Mouse (Mus musculus): ENCODE data around the gene Itpr3. TPM values are rescaled to one million over a fixed set of nuclear protein-coding genes. Genes with fewer than 3 reads are reported as not detected.

Gene Itpr3
- polyA plus RNA-seq, 1 experiment from 2014 or later = 0.84 TPM

GRCm38 (mm10) chr17:27042840-27043239 is 14.3 kb upstream of the Itpr3 start:
- WGBS = 74% methylated on average over 5 of the region's 6 CpGs
- Histone ChIP-seq H3K9ac (ENCODE audit: low read depth, low read length) (peak overlapping the region; percentile 27), H3K36me3 (ENCODE audit: control insufficient read depth, insufficient read depth, low read length) (no peaks in the 10 kb centered on the region), H3K27ac (ENCODE audit: low read depth, low read length) (no peak overlapping the region; the same call in 1 of the 2 replicates), H3K9me3 (ENCODE audit: control insufficient read depth, low read length) (no peaks in the 10 kb centered on the region), H3K4me3 (ENCODE audit: low read length) (no peak overlapping the region), H3K27me3 (replicated peaks; ENCODE audit: control insufficient read depth, insufficient read depth, low read length) (peaks cover 2% of the 10 kb centered on the region; the same call in 1 of the 2 replicates), H3K4me2 (ENCODE audit: low read length) (no peak overlapping the region), H3K4me1 (ENCODE audit: control insufficient read depth, insufficient read depth, low read depth, low read length) (peaks cover 10% of the 10 kb centered on the region)
- ATAC-seq = no peak

GRCm38 (mm10) chr17:27045164-27045563 is 11.9 kb upstream of the Itpr3 start:
- H3K9ac ChIP-seq (ENCODE audit: low read depth, low read length) = no peak overlapping the region
- no peaks in the 10 kb centered on the region for H3K9me3 ChIP-seq (ENCODE audit: control insufficient read depth, low read length)
- no peak for ATAC-seq
- H3K4me3 ChIP-seq (ENCODE audit: low read length) = no peak overlapping the region
- H3K36me3 ChIP-seq (ENCODE audit: control insufficient read depth, insufficient read depth, low read length) = no peaks in the 10 kb centered on the region
- 91% methylated on average over 6 of the region's 6 CpGs for WGBS
- no peaks in the 10 kb centered on the region for H3K27me3 ChIP-seq (replicated peaks; ENCODE audit: control insufficient read depth, insufficient read depth, low read length)
- H3K4me1 ChIP-seq (ENCODE audit: control insufficient read depth, insufficient read depth, low read depth, low read length) = peaks cover 7% of the 10 kb centered on the region
- no peak overlapping the region for H3K27ac ChIP-seq (ENCODE audit: low read depth, low read length)
- H3K4me2 ChIP-seq (ENCODE audit: low read length) = no peak overlapping the region

GRCm38 (mm10) chr17:27047762-27048444 is 9.2 kb upstream of the Itpr3 start:
- no peaks in the 10 kb centered on the region for H3K27me3 ChIP-seq (replicated peaks; ENCODE audit: control insufficient read depth, insufficient read depth, low read length)
- ATAC-seq = no peak
- 82% methylated on average over 14 of the region's 14 CpGs for WGBS
- no peaks in the 10 kb centered on the region for H3K4me1 ChIP-seq (ENCODE audit: control insufficient read depth, insufficient read depth, low read depth, low read length)
- no peak overlapping the region for H3K4me3 ChIP-seq (ENCODE audit: low read length)
- H3K9me3 ChIP-seq (ENCODE audit: control insufficient read depth, low read length) = no peaks in the 10 kb centered on the region
- H3K36me3 ChIP-seq (ENCODE audit: control insufficient read depth, insufficient read depth, low read length) = no peaks in the 10 kb centered on the region
- no peak overlapping the region for H3K27ac ChIP-seq (ENCODE audit: low read depth, low read length)
- no peak overlapping the region for H3K9ac ChIP-seq (ENCODE audit: low read depth, low read length)
- H3K4me2 ChIP-seq (ENCODE audit: low read length) = no peak overlapping the region

GRCm38 (mm10) chr17:27048445-27049239 is 8.5 kb upstream of the Itpr3 start:
- Histone ChIP-seq H3K4me2 (ENCODE audit: low read length) (no peak overlapping the region), H3K27ac (ENCODE audit: low read depth, low read length) (no peak overlapping the region), H3K4me1 (ENCODE audit: control insufficient read depth, insufficient read depth, low read depth, low read length) (no peaks in the 10 kb centered on the region), H3K9me3 (ENCODE audit: control insufficient read depth, low read length) (no peaks in the 10 kb centered on the region), H3K36me3 (ENCODE audit: control insufficient read depth, insufficient read depth, low read length) (no peaks in the 10 kb centered on the region), H3K27me3 (replicated peaks; ENCODE audit: control insufficient read depth, insufficient read depth, low read length) (no peaks in the 10 kb centered on the region), H3K9ac (ENCODE audit: low read depth, low read length) (no peak overlapping the region), H3K4me3 (ENCODE audit: low read length) (no peak overlapping the region)
- WGBS = 75% methylated on average over 14 of the region's 14 CpGs
- no peak for ATAC-seq

- no peak overlapping the region for H3K4me2 ChIP-seq (ENCODE audit: low read length)
- 70% methylated on average over 5 of the region's 5 CpGs for WGBS
- H3K9ac ChIP-seq (ENCODE audit: low read depth, low read length) = no peak overlapping the region
- no peaks in the 10 kb centered on the region for H3K4me1 ChIP-seq (ENCODE audit: control insufficient read depth, insufficient read depth, low read depth, low read length)
- H3K4me3 ChIP-seq (ENCODE audit: low read length) = no peak overlapping the region
- no peak for ATAC-seq
- H3K36me3 ChIP-seq (ENCODE audit: control insufficient read depth, insufficient read depth, low read length) = no peaks in the 10 kb centered on the region
- peaks cover 9% of the 10 kb centered on the region for H3K27me3 ChIP-seq (replicated peaks; ENCODE audit: control insufficient read depth, insufficient read depth, low read length)
- no peaks in the 10 kb centered on the region for H3K9me3 ChIP-seq (ENCODE audit: control insufficient read depth, low read length)
- no peak overlapping the region for H3K27ac ChIP-seq (ENCODE audit: low read depth, low read length)
Measured at GRCm38 (mm10) chr17:27050853-27051252, 6.3 kb upstream of the Itpr3 start.

GRCm38 (mm10) chr17:27051514-27051913 is 5.6 kb upstream of the Itpr3 start:
- Histone ChIP-seq H3K36me3 (ENCODE audit: control insufficient read depth, insufficient read depth, low read length) (no peaks in the 10 kb centered on the region), H3K9ac (ENCODE audit: low read depth, low read length) (no peak overlapping the region), H3K4me2 (ENCODE audit: low read length) (peak overlapping the region; percentile 6; the same call in 1 of the 2 replicates), H3K4me1 (ENCODE audit: control insufficient read depth, insufficient read depth, low read depth, low read length) (peaks cover 3% of the 10 kb centered on the region; the same call in 1 of the 2 replicates), H3K27me3 (replicated peaks; ENCODE audit: control insufficient read depth, insufficient read depth, low read length) (peaks cover 14% of the 10 kb centered on the region), H3K9me3 (ENCODE audit: control insufficient read depth, low read length) (no peaks in the 10 kb centered on the region), H3K27ac (ENCODE audit: low read depth, low read length) (no peak overlapping the region), H3K4me3 (ENCODE audit: low read length) (no peak overlapping the region)
- ATAC-seq = no peak
- 39% methylated on average over 10 of the region's 11 CpGs for WGBS

- peak overlapping the region; percentile 11; the same call in 1 of the 2 replicates for H3K4me3 ChIP-seq (ENCODE audit: low read length)
Measured at GRCm38 (mm10) chr17:27056170-27056569, 934 bp upstream of the Itpr3 start.

GRCm38 (mm10) chr17:27057517-27058055 is 482 bp downstream of the Itpr3 start:
- peaks cover 39% of the 10 kb centered on the region for H3K27me3 ChIP-seq (replicated peaks; ENCODE audit: control insufficient read depth, insufficient read depth, low read length)

More at GRCm38 (mm10) chr17:27056170-27056569, 934 bp upstream of the Itpr3 start:
- H3K4me1 ChIP-seq (ENCODE audit: control insufficient read depth, insufficient read depth, low read depth, low read length) = peaks cover 12% of the 10 kb centered on the region; the same call in 1 of the 2 replicates
- H3K27ac ChIP-seq (ENCODE audit: low read depth, low read length) = no peak overlapping the region
- peak overlapping the region; percentile 84 for H3K4me2 ChIP-seq (ENCODE audit: low read length)
- peaks cover 39% of the 10 kb centered on the region for H3K27me3 ChIP-seq (replicated peaks; ENCODE audit: control insufficient read depth, insufficient read depth, low read length)
- no peak for ATAC-seq
- H3K9ac ChIP-seq (ENCODE audit: low read depth, low read length) = no peak overlapping the region
- WGBS = 1% methylated on average over 13 of the region's 13 CpGs
- H3K9me3 ChIP-seq (ENCODE audit: control insufficient read depth, low read length) = no peaks in the 10 kb centered on the region
- H3K36me3 ChIP-seq (ENCODE audit: control insufficient read depth, insufficient read depth, low read length) = no peaks in the 10 kb centered on the region

GRCm38 (mm10) chr17:27060698-27061097 is 3.6 kb downstream of the Itpr3 start:
- peaks cover 31% of the 10 kb centered on the region for H3K27me3 ChIP-seq (replicated peaks; ENCODE audit: control insufficient read depth, insufficient read depth, low read length)
- H3K4me3 ChIP-seq (ENCODE audit: low read length) = no peak overlapping the region
- H3K9me3 ChIP-seq (ENCODE audit: control insufficient read depth, low read length) = no peaks in the 10 kb centered on the region
- no peak for ATAC-seq
- no peak overlapping the region for H3K9ac ChIP-seq (ENCODE audit: low read depth, low read length)
- no peaks in the 10 kb centered on the region for H3K36me3 ChIP-seq (ENCODE audit: control insufficient read depth, insufficient read depth, low read length)
- H3K4me2 ChIP-seq (ENCODE audit: low read length) = no peak overlapping the region
- H3K4me1 ChIP-seq (ENCODE audit: control insufficient read depth, insufficient read depth, low read depth, low read length) = peaks cover 12% of the 10 kb centered on the region; the same call in 1 of the 2 replicates
- H3K27ac ChIP-seq (ENCODE audit: low read depth, low read length) = no peak overlapping the region
- WGBS = 83% methylated on average over 7 of the region's 8 CpGs

More at GRCm38 (mm10) chr17:27057517-27058055, 482 bp downstream of the Itpr3 start:
- peak overlapping the region; percentile 51 for H3K4me3 ChIP-seq (ENCODE audit: low read length)
- peak overlapping the region; percentile 56 for H3K9ac ChIP-seq (ENCODE audit: low read depth, low read length)
- H3K4me1 ChIP-seq (ENCODE audit: control insufficient read depth, insufficient read depth, low read depth, low read length) = peaks cover 12% of the 10 kb centered on the region; the same call in 1 of the 2 replicates
- no peak for ATAC-seq
- H3K27ac ChIP-seq (ENCODE audit: low read depth, low read length) = no peak overlapping the region
- H3K9me3 ChIP-seq (ENCODE audit: control insufficient read depth, low read length) = no peaks in the 10 kb centered on the region
- no peaks in the 10 kb centered on the region for H3K36me3 ChIP-seq (ENCODE audit: control insufficient read depth, insufficient read depth, low read length)
- H3K4me2 ChIP-seq (ENCODE audit: low read length) = peak overlapping the region; percentile 84
- WGBS = 1% methylated on average over 24 of the region's 24 CpGs
